Mouse (Mus musculus) kidney, postnatal 0 days (tissue): Measurements from ENCODE around the gene Gm36864. TPM values are rescaled to one million over a fixed set of nuclear protein-coding genes. Genes with fewer than 3 reads are reported as not detected.
"Not testable (repeated sequence)": the region's sequence is repeated elsewhere in the genome, so short reads cannot be mapped to it uniquely, and the experiment has no call there.

ENCODE experiments used
- ATAC-seq: fragments of 200-750 bp; cut with Nextera tagmentation; replicated peaks from 2 replicates; pipeline ENCODE4 v1.8.0; 2017; ENCODE audit warnings: low read depth, moderate number of reproducible peaks, moderate TSS enrichment, moderate library complexity; ENCODE audit not compliant: low FRiP score
- DNase-seq: peaks from one replicate; pipeline ENCODE4 v3.0.0-alpha.2; 2016; ENCODE audit warnings: low spot score
- H3K27ac ChIP-seq: fragments of 300-500 bp; sonication (generic); 2 replicates; pipeline ENCODE4 v1.5.1; 2014; ENCODE audit warnings: mild to moderate bottlenecking
- H3K27me3 ChIP-seq: fragments of 300-500 bp; sonication (generic); 2 replicates; pipeline ENCODE4 v1.6.1; 2014; ENCODE audit warnings: low read length, mixed read lengths; ENCODE audit not compliant: insufficient read depth
- H3K36me3 ChIP-seq: fragments of 300-500 bp; sonication (generic); 2 replicates; pipeline ENCODE4 v1.6.1; 2014; ENCODE audit warnings: low read length, mixed read lengths; ENCODE audit not compliant: insufficient read depth
- H3K4me1 ChIP-seq: fragments of 300-500 bp; sonication (generic); replicated peaks from 2 replicates; pipeline ENCODE4 v1.6.1; 2014; ENCODE audit warnings: antibody characterized with exemption, low read length, mixed read lengths; ENCODE audit not compliant: insufficient read depth
- H3K4me2 ChIP-seq: fragments of 300-500 bp; sonication (generic); 2 replicates; pipeline ENCODE4 v1.6.1; 2014; ENCODE audit warnings: mild to moderate bottlenecking, low read length, moderate library complexity, mixed read lengths
- H3K4me3 ChIP-seq: fragments of 300-500 bp; sonication (generic); replicated peaks from 2 replicates; pipeline ENCODE4 v1.5.1; 2014; ENCODE audit warnings: low read depth, low read length
- H3K9ac ChIP-seq: fragments of 300-500 bp; sonication (generic); 2 replicates; pipeline ENCODE4 v1.6.1; 2014; ENCODE audit warnings: low read depth, low read length
- H3K9me3 ChIP-seq: fragments of 300-500 bp; sonication (generic); replicated peaks from 2 replicates; pipeline ENCODE4 v1.6.1; 2016; ENCODE audit warnings: low read length, inconsistent platforms, mixed read lengths
- CTCF ChIP-seq: IDR thresholded peaks from 2 replicates; pipeline ENCODE4 v1.5.1; 2016; ENCODE audit warnings: antibody characterized with exemption, low read depth, mild to moderate bottlenecking, moderate library complexity
- WGBS: fragments of 180-500 bp; shearing (Covaris S2); extraction: QIAGEN DNeasy Blood & Tissue Kit; methylation state at CpG from one replicate; pipeline ENCODE4 v1.1.7; 2014; 5-methylcytosine and 5-hydroxymethylcytosine counted together
- polyA plus RNA-seq: library from polyadenylated mRNA; unstranded; fragments of >200 nt; fragmentation: Nextera tagmentation; extraction: Ambion mirVana; gene quantifications from 2 replicates; pipeline ENCODE4 v1.2.1, GENCODE M21; 2015

Gene Gm36864
- not detected in 2 replicates for polyA plus RNA-seq

DNA sequence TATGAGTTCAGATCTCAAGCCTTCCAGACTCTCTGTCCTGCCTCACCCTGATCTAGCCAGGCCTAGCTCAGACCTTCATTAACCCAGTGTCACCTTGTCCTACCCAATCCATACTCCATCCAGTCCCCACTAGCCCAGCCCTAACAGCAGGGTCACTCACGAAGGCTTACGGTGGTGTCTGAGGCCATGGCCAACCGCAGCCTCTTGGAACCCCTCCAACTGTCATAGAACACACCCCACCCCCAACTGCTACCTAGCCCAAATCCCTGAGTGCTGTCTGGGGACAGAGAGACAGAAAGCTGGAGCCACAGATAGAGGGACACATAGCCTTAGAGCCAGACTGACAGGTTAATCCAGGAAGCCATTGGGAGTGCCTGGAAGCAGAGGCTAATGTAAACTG lies at the start of gene Gm36864:
Gm36864 (plus strand) TSS at position 269 of the 400 bp plus-strand sequence.
- no peak for TF ChIP-seq CTCF
- Histone ChIP-seq H3K9ac (no peak within 1 kb of the TSS), H3K9me3 (no peaks in the 10 kb centered on the region), H3K27me3 (no peaks in the 10 kb centered on the region), H3K4me3 (no peak within 1 kb of the TSS), H3K4me1 (no peaks in the 10 kb centered on the region), H3K4me2 (no peak within 1 kb of the TSS), H3K27ac (no peak within 1 kb of the TSS), H3K36me3 (no peaks in the 10 kb centered on the region)
- 67% methylated on average over 3 of the region's 3 CpGs for WGBS
- DNase-seq (no peak), ATAC-seq (no peak)

DNA sequence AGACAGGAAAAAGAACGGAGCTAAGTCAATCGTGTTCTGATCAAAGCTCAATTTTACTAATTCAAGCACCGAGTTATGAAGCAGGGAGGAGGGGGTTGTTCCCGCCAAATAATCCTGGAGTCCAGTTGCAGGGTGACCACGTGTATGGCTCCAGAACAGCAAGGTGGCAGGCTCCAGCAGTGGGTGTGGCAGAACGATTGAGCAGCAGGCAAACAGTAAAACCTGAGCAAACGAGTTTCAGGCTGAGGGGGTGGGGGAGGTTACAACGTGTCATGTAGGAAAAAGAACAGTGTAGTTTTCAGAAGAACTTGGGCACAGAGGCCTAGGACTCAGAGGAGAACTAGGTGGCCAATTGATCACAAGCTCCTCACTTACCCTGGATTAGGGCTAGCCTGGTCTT lies 49.5 kb upstream of the Gm36864 start:
- WGBS: 39% methylated on average over 8 of the region's 8 CpGs
- not testable (repeated sequence) for DNase-seq, H3K4me3 ChIP-seq

DNA sequence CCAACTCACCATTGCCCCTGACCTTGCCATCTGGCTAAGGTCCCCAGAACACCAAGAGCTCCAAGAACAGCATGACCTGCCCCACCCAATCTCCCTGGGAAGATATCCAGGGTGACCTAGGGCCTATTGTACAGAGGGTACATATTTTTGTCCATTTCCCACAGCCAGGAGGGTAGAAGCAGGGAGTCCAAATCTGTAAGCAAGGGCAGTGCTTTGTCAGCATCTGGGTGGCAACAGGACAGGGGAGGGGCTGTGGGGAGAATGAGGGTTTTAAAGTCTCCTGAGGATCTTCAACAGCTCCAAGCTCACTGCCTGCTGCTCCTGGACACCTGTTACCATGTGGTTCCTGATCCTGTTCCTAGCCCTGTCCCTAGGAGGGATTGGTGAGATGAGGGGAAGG lies 48.0 kb upstream of the Gm36864 start, which contains the start of gene Klk1b24:
Klk1b24 (plus strand) TSS at position 301 of the 400 bp plus-strand sequence.
- DNase-seq, H3K9ac ChIP-seq, H3K4me1 ChIP-seq, H3K27me3 ChIP-seq, H3K4me3 ChIP-seq, H3K4me2 ChIP-seq, H3K36me3 ChIP-seq, ATAC-seq, H3K9me3 ChIP-seq, H3K27ac ChIP-seq: not testable (repeated sequence)

More for the DNA sequence above, 49.5 kb upstream of the Gm36864 start:
- ATAC-seq, H3K9me3 ChIP-seq, H3K36me3 ChIP-seq, H3K9ac ChIP-seq, H3K27me3 ChIP-seq, H3K4me1 ChIP-seq, H3K4me2 ChIP-seq, H3K27ac ChIP-seq: not testable (repeated sequence)
- peak; percentile 5; the same call in 1 of the 2 replicates for TF ChIP-seq CTCF

DNA sequence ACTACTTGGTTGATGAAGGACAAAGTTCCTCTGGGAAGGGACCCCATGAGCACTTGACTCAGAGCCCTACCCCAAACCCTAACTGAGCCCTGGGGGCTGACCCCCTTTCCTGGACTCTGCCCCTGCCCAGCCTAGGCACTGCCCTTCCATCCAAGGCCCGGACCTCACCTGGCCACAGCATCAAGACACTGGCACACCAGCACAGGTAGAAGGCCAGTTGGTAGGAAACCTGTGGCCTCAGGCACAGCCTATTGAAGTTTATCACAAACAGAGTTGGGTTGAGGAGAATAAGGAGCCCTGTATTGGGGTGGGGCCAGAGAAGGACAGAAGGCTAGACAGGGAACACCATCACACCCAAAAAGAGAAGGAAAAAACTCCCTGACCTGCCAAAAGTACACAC lies 42.5 kb upstream of the Gm36864 start:
- H3K36me3 ChIP-seq, H3K4me3 ChIP-seq, H3K9ac ChIP-seq, H3K27me3 ChIP-seq, H3K9me3 ChIP-seq, H3K4me2 ChIP-seq, H3K4me1 ChIP-seq, H3K27ac ChIP-seq, DNase-seq, ATAC-seq: not testable (repeated sequence)
- WGBS: 90% methylated on average over 1 of the region's 1 CpGs

DNA sequence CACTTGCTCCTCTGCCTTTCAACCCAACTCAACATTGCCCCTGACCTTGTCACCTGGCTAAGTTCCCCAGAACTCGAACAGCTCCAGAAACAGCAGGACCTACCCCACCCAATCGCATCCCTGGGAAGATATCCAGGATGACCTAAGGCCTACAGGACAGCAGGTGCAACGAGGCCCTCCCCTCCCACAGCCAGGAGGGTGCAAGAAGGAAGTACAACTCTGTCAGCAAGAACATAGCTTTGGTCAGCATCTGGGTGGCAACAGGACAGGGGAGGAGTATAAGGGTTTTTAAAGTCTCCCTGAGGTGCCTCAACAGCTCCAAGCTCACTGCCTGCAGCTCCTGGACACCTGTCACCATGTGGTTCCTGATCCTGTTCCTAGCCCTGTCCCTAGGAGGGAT lies 38.1 kb upstream of the Gm36864 start, which contains the start of gene Klk1b3:
Klk1b3 (plus strand) TSS at position 301 of the 400 bp plus-strand sequence.
- no peak within 1 kb of the TSS for H3K27ac ChIP-seq
- H3K4me1 ChIP-seq: no peaks in the 10 kb centered on the region
- H3K9ac ChIP-seq: no peak within 1 kb of the TSS
- WGBS: 59% methylated on average over 3 of the region's 3 CpGs
- H3K4me2 ChIP-seq: no peak within 1 kb of the TSS
- no peak within 1 kb of the TSS for H3K4me3 ChIP-seq
- H3K9me3 ChIP-seq: no peaks in the 10 kb centered on the region
- H3K36me3 ChIP-seq: no peaks in the 10 kb centered on the region
- no peak for ATAC-seq
- no peaks in the 10 kb centered on the region for H3K27me3 ChIP-seq
- no peak for DNase-seq
- no peak for TF ChIP-seq CTCF

DNA sequence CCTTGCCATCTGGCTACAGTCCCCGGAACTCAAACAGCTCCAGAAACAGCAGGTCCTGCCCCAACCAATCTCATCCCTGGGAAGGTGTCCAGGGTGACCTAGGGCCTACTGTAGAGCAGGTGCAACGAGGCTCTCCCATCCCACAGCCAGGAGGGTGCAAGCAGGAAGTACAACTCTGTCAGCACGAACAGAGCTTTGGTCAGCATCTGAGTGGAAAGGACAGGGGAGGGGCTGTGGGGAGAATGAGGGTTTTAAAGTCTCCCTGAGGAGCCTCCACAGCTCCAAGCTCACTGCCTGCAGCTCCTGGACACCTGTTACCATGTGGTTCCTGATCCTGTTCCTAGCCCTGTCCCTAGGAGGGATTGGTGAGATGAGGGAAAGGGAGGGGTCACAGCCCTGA lies 28.8 kb upstream of the Gm36864 start, which contains the start of gene Klk1b4:
Klk1b4 (plus strand) TSS at position 301 of the 400 bp plus-strand sequence.
- not testable (repeated sequence) for H3K4me3 ChIP-seq, H3K36me3 ChIP-seq, H3K9ac ChIP-seq, H3K27ac ChIP-seq, H3K4me2 ChIP-seq, ATAC-seq, H3K27me3 ChIP-seq, DNase-seq, H3K9me3 ChIP-seq, H3K4me1 ChIP-seq
- WGBS: 32% methylated on average over 3 of the region's 3 CpGs

DNA sequence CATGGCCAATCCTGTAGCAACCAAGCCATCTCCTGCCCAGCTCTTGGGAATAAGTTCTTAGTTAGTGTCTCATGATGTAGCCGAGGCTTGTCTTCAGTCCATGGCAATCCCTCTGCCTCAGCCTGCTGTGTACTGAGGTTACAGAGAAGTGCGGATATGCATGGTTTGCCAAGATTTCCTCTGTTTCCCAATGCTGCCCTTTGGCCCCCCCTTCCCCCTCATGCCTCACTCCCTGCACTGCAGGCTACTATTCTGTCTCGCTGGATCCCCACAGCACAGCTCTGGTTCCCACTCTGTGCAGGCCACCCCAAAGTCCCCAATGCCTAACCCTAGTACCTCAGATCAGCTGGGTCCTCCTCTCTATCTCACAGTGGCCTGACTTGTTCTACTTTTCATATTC lies 27.7 kb upstream of the Gm36864 start:
- WGBS: 76% methylated on average over 3 of the region's 3 CpGs
- Histone ChIP-seq H3K4me3 (no peak overlapping the region), H3K9ac (no peak overlapping the region), H3K4me2 (no peak overlapping the region), H3K27me3 (no peaks in the 10 kb centered on the region), H3K27ac (no peak overlapping the region), H3K9me3 (no peaks in the 10 kb centered on the region), H3K4me1 (no peaks in the 10 kb centered on the region), H3K36me3 (no peaks in the 10 kb centered on the region)
- no peak for DNase-seq
- ATAC-seq: no peak
- no peak for TF ChIP-seq CTCF
